Mouse (Mus musculus): ENCODE measurements around the gene Gpr119. TPM values are rescaled to one million over a fixed set of nuclear protein-coding genes. Genes with fewer than 3 reads are reported as not detected.

Gpr119 gene
- polyA plus RNA-seq (2015; fragmentation: Nextera tagmentation; extraction: Ambion mirVana): not detected in 2 replicates

GRCm38 (mm10) chrX:48674171-48674570, at the start of gene Gpr119:
Gene Gpr119 (minus strand): TSS chrX:48674478.
- Histone ChIP-seq H3K9ac (replicated peaks) (no peak within 1 kb of the TSS), H3K4me2 (replicated peaks) (no peak within 1 kb of the TSS), H3K27me3 (no peaks in the 10 kb centered on the region), H3K27ac (replicated peaks) (no peak within 1 kb of the TSS), H3K4me1 (no peaks in the 10 kb centered on the region), H3K9me3 (no peaks in the 10 kb centered on the region), H3K4me3 (no peak within 1 kb of the TSS), H3K36me3 (no peaks in the 10 kb centered on the region)
- 60% methylated on average over 4 of the region's 4 CpGs for WGBS
- no peak for ATAC-seq (replicated peaks)

- no peaks in the 10 kb centered on the region for H3K27me3 ChIP-seq
- 87% methylated on average over 8 of the region's 8 CpGs for WGBS
- H3K4me3 ChIP-seq: no peak overlapping the region
- H3K9me3 ChIP-seq: no peaks in the 10 kb centered on the region
- H3K27ac ChIP-seq (replicated peaks): no peak overlapping the region
- no peak for ATAC-seq (replicated peaks)
- no peak overlapping the region for H3K4me2 ChIP-seq (replicated peaks)
- no peak overlapping the region for H3K9ac ChIP-seq (replicated peaks)
- H3K36me3 ChIP-seq: no peaks in the 10 kb centered on the region
- no peaks in the 10 kb centered on the region for H3K4me1 ChIP-seq
Measured at GRCm38 (mm10) chrX:48712846-48713245, 38.6 kb upstream of the Gpr119 start.

- H3K4me2 ChIP-seq (replicated peaks): no peak overlapping the region
- no peaks in the 10 kb centered on the region for H3K9me3 ChIP-seq
- no peak overlapping the region for H3K4me3 ChIP-seq
- no peaks in the 10 kb centered on the region for H3K27me3 ChIP-seq
- WGBS: 87% methylated on average over 10 of the region's 10 CpGs
- ATAC-seq (replicated peaks): no peak
- H3K4me1 ChIP-seq: no peaks in the 10 kb centered on the region
- H3K27ac ChIP-seq (replicated peaks): no peak overlapping the region
- H3K36me3 ChIP-seq: no peaks in the 10 kb centered on the region
- H3K9ac ChIP-seq (replicated peaks): no peak overlapping the region
Measured at GRCm38 (mm10) chrX:48709701-48710100, 35.4 kb upstream of the Gpr119 start.

GRCm38 (mm10) chrX:48694864-48695371, 20.6 kb upstream of the Gpr119 start, which contains the start of gene Rbmx2:
Gene Rbmx2 (plus strand): TSS chrX:48695004.
- Histone ChIP-seq H3K36me3 (no peaks in the 10 kb centered on the region), H3K4me1 (peaks cover 7% of the 10 kb centered on the region), H3K4me2 (replicated peaks) (peak within 1 kb of the TSS; percentile 44), H3K9ac (replicated peaks) (peak within 1 kb of the TSS; percentile 47), H3K9me3 (no peaks in the 10 kb centered on the region), H3K27ac (replicated peaks) (no peak within 1 kb of the TSS), H3K4me3 (peak within 1 kb of the TSS; percentile 60), H3K27me3 (no peaks in the 10 kb centered on the region)
- peak; percentile 98 for ATAC-seq (replicated peaks)
- WGBS: 17% methylated on average over 41 of the region's 42 CpGs

- WGBS: 14% methylated on average over 6 of the region's 6 CpGs
- H3K9ac ChIP-seq (replicated peaks): no peak overlapping the region; the same call in 1 of the 2 replicates
- H3K4me3 ChIP-seq: peak overlapping the region; percentile 60
- H3K4me2 ChIP-seq (replicated peaks): peak overlapping the region; percentile 40
- H3K9me3 ChIP-seq: no peaks in the 10 kb centered on the region
- peaks cover 7% of the 10 kb centered on the region for H3K4me1 ChIP-seq
- no peak overlapping the region for H3K27ac ChIP-seq (replicated peaks)
- H3K36me3 ChIP-seq: no peaks in the 10 kb centered on the region
- H3K27me3 ChIP-seq: no peaks in the 10 kb centered on the region
- peak; percentile 91 for ATAC-seq (replicated peaks)
Measured at GRCm38 (mm10) chrX:48694460-48694859, 20.2 kb upstream of the Gpr119 start.

- H3K36me3 ChIP-seq: no peaks in the 10 kb centered on the region
- no peak for ATAC-seq (replicated peaks)
- 69% methylated on average over 5 of the region's 5 CpGs for WGBS
- no peaks in the 10 kb centered on the region for H3K9me3 ChIP-seq
- no peak overlapping the region for H3K27ac ChIP-seq (replicated peaks)
- no peak overlapping the region for H3K4me2 ChIP-seq (replicated peaks)
- H3K4me1 ChIP-seq: no peaks in the 10 kb centered on the region
- no peak overlapping the region for H3K4me3 ChIP-seq
- no peak overlapping the region for H3K9ac ChIP-seq (replicated peaks)
- H3K27me3 ChIP-seq: no peaks in the 10 kb centered on the region
Measured at GRCm38 (mm10) chrX:48683857-48684256, 9.6 kb upstream of the Gpr119 start.

DNA sequence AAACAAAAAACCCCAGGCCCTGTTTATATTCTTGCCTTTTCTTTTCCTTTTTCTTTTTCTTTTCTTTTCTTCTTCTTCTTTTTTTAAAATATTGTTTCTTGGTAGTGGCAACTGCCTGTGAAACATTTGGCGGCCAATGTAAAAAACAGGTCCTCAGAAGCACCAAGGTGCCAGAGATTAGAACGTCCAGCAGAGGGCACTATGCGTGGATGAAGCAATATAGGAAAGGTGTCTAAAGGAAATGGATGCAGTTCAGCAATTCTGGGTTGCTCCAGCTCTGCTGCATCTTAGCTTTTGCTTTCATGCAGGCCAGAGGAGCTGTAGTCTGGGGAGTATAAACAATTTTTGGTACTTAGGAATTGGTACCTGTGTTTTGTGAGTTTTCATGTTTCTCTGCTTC, 9.2 kb upstream of the Gpr119 start:
- Histone ChIP-seq H3K9ac (replicated peaks) (no peak overlapping the region), H3K27me3 (no peaks in the 10 kb centered on the region), H3K27ac (replicated peaks) (no peak overlapping the region), H3K36me3 (no peaks in the 10 kb centered on the region), H3K4me1 (no peaks in the 10 kb centered on the region), H3K9me3 (no peaks in the 10 kb centered on the region), H3K4me3 (no peak overlapping the region), H3K4me2 (replicated peaks) (no peak overlapping the region)
- WGBS: 22% methylated on average over 3 of the region's 3 CpGs
- no peak for ATAC-seq (replicated peaks)

DNA sequence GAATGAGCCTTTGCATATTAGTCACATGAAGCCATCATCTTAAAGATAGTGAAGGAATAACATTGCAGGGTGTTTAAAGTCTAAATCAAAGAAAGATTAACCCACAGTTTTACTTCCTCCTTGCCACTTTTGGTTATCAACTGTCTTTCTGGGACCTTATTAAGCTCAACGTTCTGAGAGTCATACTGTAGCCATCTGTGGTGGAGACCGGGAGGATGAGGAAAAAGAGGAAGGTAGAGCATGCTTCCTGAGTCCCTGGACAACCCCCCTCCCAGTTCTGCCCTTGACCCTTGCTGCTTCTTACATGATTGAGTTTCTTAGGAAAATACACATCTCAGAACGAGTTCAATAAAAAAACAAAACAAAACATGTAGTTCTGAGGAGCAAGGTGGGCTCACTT, 2.6 kb downstream of the Gpr119 start:
- Histone ChIP-seq H3K4me1 (no peaks in the 10 kb centered on the region), H3K9me3 (no peaks in the 10 kb centered on the region), H3K9ac (replicated peaks) (no peak overlapping the region), H3K36me3 (no peaks in the 10 kb centered on the region), H3K4me2 (replicated peaks) (no peak overlapping the region), H3K27ac (replicated peaks) (no peak overlapping the region), H3K4me3 (no peak overlapping the region), H3K27me3 (no peaks in the 10 kb centered on the region)
- 85% methylated on average over 3 of the region's 3 CpGs for WGBS
- no peak for ATAC-seq (replicated peaks)

- H3K4me1 ChIP-seq: no peaks in the 10 kb centered on the region
- no peak overlapping the region for H3K4me2 ChIP-seq (replicated peaks)
- H3K36me3 ChIP-seq: no peaks in the 10 kb centered on the region
- H3K27me3 ChIP-seq: no peaks in the 10 kb centered on the region
- ATAC-seq (replicated peaks): no peak
- no peak overlapping the region for H3K27ac ChIP-seq (replicated peaks)
- WGBS: 76% methylated on average over 3 of the region's 3 CpGs
- H3K9ac ChIP-seq (replicated peaks): no peak overlapping the region
- H3K4me3 ChIP-seq: no peak overlapping the region
- H3K9me3 ChIP-seq: no peaks in the 10 kb centered on the region
Measured at GRCm38 (mm10) chrX:48669588-48669987, 4.7 kb downstream of the Gpr119 start.

- H3K9me3 ChIP-seq: no peaks in the 10 kb centered on the region
- H3K9ac ChIP-seq (replicated peaks): no peak overlapping the region
- H3K36me3 ChIP-seq: no peaks in the 10 kb centered on the region
- no peaks in the 10 kb centered on the region for H3K4me1 ChIP-seq
- WGBS: 33% methylated on average over 6 of the region's 6 CpGs
- no peak overlapping the region for H3K4me3 ChIP-seq
- no peak; the same call in 1 of the 2 replicates for ATAC-seq (replicated peaks)
- no peak overlapping the region for H3K27ac ChIP-seq (replicated peaks)
- H3K4me2 ChIP-seq (replicated peaks): no peak overlapping the region
- no peaks in the 10 kb centered on the region for H3K27me3 ChIP-seq
Measured at GRCm38 (mm10) chrX:48666807-48667206, 7.5 kb downstream of the Gpr119 start.

GRCm38 (mm10) chrX:48644122-48644521, 30.2 kb downstream of the Gpr119 start:
- 97% methylated on average over 2 of the region's 2 CpGs for WGBS
- Histone ChIP-seq H3K9me3 (no peaks in the 10 kb centered on the region), H3K4me3 (no peak overlapping the region), H3K4me1 (no peaks in the 10 kb centered on the region), H3K36me3 (0 out of 2 replicates have a peak, but pooled peaks cover 3% of the 10 kb centered on the region), H3K27ac (replicated peaks) (no peak overlapping the region), H3K27me3 (no peaks in the 10 kb centered on the region), H3K9ac (replicated peaks) (no peak overlapping the region), H3K4me2 (replicated peaks) (no peak overlapping the region)
- no peak for ATAC-seq (replicated peaks)

GRCm38 (mm10) chrX:48637032-48637431, 37.2 kb downstream of the Gpr119 start:
- H3K9me3 ChIP-seq: no peaks in the 10 kb centered on the region
- H3K4me1 ChIP-seq: no peaks in the 10 kb centered on the region
- peaks cover 11% of the 10 kb centered on the region; the same call in 1 of the 2 replicates for H3K36me3 ChIP-seq
- no peak overlapping the region for H3K9ac ChIP-seq (replicated peaks)
- no peak for ATAC-seq (replicated peaks)
- no peak overlapping the region for H3K4me2 ChIP-seq (replicated peaks)
- no peaks in the 10 kb centered on the region for H3K27me3 ChIP-seq
- no peak overlapping the region for H3K4me3 ChIP-seq
- no peak overlapping the region for H3K27ac ChIP-seq (replicated peaks)
- 71% methylated on average over 2 of the region's 2 CpGs for WGBS

- peak overlapping the region; percentile 94 for H3K27ac ChIP-seq (replicated peaks)
- H3K9me3 ChIP-seq: no peaks in the 10 kb centered on the region
- WGBS: 32% methylated on average over 9 of the region's 9 CpGs
- H3K36me3 ChIP-seq: no peaks in the 10 kb centered on the region
- ATAC-seq (replicated peaks): no peak; the same call in 1 of the 2 replicates
- no peaks in the 10 kb centered on the region for H3K27me3 ChIP-seq
- H3K4me2 ChIP-seq (replicated peaks): peak overlapping the region; percentile 46
- peak overlapping the region; percentile 74 for H3K4me3 ChIP-seq
- H3K4me1 ChIP-seq: peaks cover 6% of the 10 kb centered on the region; the same call in 1 of the 2 replicates
- H3K9ac ChIP-seq (replicated peaks): peak overlapping the region; percentile 64
Measured at GRCm38 (mm10) chrX:48624054-48624420, 50.2 kb downstream of the Gpr119 start.
